Mouse (Mus musculus): ENCODE results near the gene Glis3.

Gene Glis3

DNA sequence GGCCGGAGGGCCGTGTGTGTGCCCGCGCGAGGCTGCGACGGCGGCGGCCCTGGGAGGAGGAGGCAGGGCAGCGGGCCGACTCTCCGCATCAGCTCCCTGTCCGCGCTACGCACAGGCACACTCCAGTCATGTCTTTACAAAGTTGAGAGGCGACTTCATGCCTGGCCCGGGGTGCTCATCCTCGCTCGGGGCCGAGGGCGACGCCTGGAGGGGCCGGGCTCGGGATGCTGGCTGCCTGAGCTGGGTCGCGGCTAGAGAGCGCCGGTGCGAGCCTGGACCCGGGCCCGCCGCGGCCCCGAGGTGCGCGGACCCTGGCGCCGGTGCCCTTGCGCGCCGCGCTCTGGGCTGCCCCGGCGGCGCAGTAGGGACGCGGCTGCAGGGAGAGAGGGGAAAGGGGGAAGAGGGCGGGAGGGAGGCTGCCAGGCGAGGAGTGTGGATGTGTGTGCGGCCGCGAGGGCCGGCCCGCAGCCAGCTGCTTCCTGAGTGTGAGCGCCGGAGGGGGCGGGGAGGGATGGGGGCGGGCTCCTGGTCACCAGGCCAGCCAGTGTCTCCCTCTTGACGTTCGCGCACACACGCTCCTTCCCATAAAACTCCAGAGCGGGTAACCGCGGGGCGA lies at the start of gene Glis3:
Gene Glis3 (minus strand): TSS at position 302 of the 616 bp plus-strand sequence.
- peaks cover 2% of the 10 kb centered on the region; the same call in 1 of the 2 replicates for H3K27me3 ChIP-seq (ENCODE audit: control insufficient read depth, insufficient read depth, low read length, poor library complexity, severe bottlenecking)
- H3K36me3 ChIP-seq (ENCODE audit: control insufficient read depth, insufficient read depth, low read length, poor library complexity, severe bottlenecking): no peaks in the 10 kb centered on the region
- peak; percentile 8 for DNase-seq (ENCODE audit: low read depth, low spot score)

DNA sequence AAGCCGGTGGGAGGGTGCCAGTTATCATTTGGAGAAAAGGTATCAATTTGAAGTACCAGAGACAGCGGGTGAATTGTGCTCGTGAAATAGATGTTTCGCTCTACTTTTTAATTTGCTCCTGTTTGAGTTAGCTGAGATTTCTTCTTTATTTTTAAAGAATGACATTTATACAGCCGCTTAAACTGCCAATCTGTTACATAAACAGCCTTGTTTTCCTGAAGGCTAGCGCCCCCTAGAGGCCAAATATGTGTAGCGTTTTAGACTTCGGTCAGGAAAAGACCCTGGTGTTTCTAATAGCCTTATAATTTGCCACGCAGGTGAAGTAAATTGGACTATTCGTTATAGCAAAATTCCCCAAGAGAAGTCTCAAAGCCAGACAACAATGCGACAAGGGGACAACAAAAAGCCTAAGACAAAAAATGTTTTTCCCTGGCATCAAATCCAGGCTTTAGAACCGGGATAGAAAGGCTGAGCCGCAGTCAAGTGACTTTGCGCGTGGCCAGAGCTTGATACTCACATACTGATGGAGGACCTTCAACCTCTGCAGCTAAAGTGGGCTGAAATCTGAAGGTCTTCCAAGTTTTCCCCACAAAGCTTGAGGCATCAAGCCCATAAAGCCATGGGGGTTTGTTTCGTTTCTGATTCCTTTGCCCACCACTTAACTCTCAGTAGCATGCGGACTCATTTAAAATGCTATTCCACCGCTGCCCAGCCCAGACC lies 46.4 kb upstream of the Glis3 start:
- H3K36me3 ChIP-seq (ENCODE audit: control insufficient read depth, insufficient read depth, low read length, poor library complexity, severe bottlenecking): no peaks in the 10 kb centered on the region
- no peaks in the 10 kb centered on the region for H3K27me3 ChIP-seq (ENCODE audit: control insufficient read depth, insufficient read depth, low read length, poor library complexity, severe bottlenecking)
- DNase-seq (ENCODE audit: low read depth, low spot score): peak; percentile 55

DNA sequence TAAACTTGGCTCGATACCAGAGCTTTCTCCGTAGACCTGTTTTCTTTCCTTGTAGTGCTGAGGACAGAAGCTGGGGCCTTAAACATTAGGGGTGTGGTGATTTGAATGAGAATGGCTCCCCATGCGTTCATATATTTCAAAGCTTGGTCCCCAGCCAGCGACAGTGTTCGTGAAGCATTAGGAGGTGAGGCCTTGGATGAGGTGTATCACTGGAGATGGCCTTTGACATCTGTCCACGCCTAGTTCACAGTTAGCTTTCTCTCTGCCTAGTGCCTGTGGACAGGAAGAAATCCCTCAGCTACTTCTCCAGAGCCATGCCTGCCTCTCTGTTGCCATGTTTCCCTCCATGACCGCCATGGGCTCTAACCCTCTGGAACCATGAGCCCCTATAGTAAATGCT lies 44.8 kb upstream of the Glis3 start:
- no peaks in the 10 kb centered on the region for H3K36me3 ChIP-seq (ENCODE audit: control insufficient read depth, insufficient read depth, low read length, poor library complexity, severe bottlenecking)
- H3K27me3 ChIP-seq (ENCODE audit: control insufficient read depth, insufficient read depth, low read length, poor library complexity, severe bottlenecking): no peaks in the 10 kb centered on the region
- no peak for DNase-seq (ENCODE audit: low read depth, low spot score)

DNA sequence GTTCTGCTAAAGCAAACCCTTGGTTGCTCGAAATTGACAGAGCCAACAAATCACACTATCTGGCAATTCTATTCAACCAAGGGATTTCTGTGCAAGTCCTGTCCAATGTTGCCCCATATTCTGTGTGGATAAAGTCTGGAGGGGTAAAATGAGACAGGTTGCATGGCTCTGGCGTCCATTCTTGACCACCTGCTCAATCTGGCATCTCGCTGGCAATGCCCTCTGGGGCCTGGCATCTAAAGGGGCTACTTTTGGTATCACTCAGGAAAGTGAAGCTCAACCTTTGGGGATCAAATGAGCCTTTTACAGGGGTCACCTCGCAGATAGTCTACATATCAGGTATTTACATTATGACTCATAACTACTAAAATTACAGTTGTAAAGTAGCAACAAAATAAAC lies 42.7 kb upstream of the Glis3 start:
- Histone ChIP-seq H3K36me3 (ENCODE audit: control insufficient read depth, insufficient read depth, low read length, poor library complexity, severe bottlenecking) (no peaks in the 10 kb centered on the region), H3K27me3 (ENCODE audit: control insufficient read depth, insufficient read depth, low read length, poor library complexity, severe bottlenecking) (no peaks in the 10 kb centered on the region)
- no peak for DNase-seq (ENCODE audit: low read depth, low spot score)

DNA sequence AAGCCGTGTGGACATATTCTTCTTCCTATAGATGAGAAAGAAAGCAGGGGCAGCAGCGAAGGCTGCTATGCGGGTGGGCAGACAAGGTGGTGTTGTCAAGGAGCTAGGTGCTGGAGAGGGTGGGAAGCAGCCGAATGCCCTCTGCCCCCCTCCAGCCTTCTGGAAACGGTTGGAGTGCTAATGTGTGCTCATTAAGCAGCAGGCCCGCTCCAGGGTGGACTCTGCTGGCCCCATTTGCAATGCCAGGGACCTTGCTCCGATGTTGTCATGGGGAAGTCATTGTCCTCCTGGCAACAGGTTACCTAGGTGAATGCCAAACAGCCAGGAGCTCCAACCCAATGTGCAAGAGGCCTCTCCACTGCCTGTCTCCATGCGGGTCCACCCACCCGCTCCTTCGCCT lies 42.0 kb upstream of the Glis3 start:
- DNase-seq (ENCODE audit: low read depth, low spot score): no peak
- Histone ChIP-seq H3K27me3 (ENCODE audit: control insufficient read depth, insufficient read depth, low read length, poor library complexity, severe bottlenecking) (no peaks in the 10 kb centered on the region), H3K36me3 (ENCODE audit: control insufficient read depth, insufficient read depth, low read length, poor library complexity, severe bottlenecking) (no peaks in the 10 kb centered on the region)

DNA sequence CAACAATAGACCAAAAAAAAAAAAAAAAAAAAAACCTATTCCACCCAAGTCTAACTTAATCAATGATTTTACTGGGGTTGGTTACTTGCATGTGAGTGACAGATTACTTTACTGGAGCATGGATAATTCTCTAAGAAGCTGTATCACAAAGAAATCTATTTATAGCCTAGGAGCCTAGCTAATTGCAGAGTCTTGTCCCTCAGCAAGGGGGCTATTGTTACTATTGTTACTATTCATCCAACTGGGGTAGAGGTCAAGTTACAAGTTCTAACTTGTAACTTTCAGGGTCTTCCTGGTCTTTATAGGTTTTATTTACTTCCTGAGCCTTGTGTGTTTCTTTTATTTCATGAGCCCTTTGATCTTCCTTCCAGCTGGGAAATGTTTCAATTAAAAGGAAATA lies 40.1 kb upstream of the Glis3 start:
- Histone ChIP-seq H3K27me3 (ENCODE audit: control insufficient read depth, insufficient read depth, low read length, poor library complexity, severe bottlenecking) (no peaks in the 10 kb centered on the region), H3K36me3 (ENCODE audit: control insufficient read depth, insufficient read depth, low read length, poor library complexity, severe bottlenecking) (no peaks in the 10 kb centered on the region)
- no peak for DNase-seq (ENCODE audit: low read depth, low spot score)

DNA sequence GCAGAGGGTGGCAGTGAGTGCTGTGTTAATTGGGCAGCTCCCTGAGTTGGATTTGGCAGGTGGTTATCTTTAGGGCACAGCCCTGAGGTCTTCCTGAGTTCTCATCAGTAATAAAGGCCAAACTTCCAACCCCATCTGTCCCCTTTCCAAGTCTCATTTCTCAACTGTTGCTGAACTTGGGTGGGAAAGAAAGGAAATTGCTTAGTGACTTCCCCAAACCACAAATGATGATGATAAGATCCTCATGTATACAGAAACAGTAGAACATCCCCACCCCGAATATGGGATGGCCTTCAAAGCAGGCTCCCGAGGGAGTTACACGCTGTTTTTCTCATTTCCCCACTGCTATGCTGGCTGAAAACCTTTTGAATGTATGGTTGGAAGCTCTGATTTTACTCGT lies 34.8 kb upstream of the Glis3 start:
- no peaks in the 10 kb centered on the region for H3K36me3 ChIP-seq (ENCODE audit: control insufficient read depth, insufficient read depth, low read length, poor library complexity, severe bottlenecking)
- DNase-seq (ENCODE audit: low read depth, low spot score): no peak
- H3K27me3 ChIP-seq (ENCODE audit: control insufficient read depth, insufficient read depth, low read length, poor library complexity, severe bottlenecking): no peaks in the 10 kb centered on the region

DNA sequence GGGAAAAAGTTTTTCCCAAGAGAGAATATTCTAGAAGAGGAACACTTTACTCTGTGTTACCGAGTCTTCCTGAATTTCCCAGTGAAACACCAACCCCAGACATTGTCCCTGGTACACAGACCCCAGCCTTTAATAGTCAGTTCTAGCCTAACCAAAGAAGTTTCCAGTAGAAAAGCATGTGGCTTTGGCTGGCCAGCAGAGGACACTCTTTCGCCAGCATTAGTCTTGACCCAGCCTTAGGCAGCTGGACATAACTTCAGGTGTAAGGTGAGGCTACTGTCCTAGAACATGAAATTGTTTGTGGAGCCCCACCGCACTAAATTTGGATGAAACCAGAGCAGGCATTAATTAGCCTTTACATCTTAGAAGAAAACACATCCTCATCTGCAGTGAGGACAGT lies 17.8 kb upstream of the Glis3 start:
- Histone ChIP-seq H3K36me3 (ENCODE audit: control insufficient read depth, insufficient read depth, low read length, poor library complexity, severe bottlenecking) (no peaks in the 10 kb centered on the region), H3K27me3 (ENCODE audit: control insufficient read depth, insufficient read depth, low read length, poor library complexity, severe bottlenecking) (no peaks in the 10 kb centered on the region)
- DNase-seq (ENCODE audit: low read depth, low spot score): no peak

DNA sequence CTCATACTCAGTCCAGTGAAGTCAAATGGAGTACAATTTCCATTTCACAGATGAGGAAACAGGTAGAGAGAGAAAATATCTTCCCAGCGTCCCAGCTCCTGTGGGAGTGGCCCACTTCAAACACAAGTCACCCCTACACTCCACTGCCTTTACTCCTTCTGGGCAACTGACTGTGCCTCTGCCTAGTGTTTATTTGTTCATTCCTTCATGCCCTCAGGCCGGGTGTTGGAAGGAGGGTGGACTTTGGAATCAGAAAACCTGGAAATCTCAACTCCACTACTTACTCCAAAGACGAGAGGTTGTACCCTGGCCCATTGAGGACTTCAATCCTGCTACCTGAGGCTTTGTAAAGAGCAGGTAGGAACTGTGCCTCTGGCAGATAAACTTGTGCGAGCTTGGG lies 6.5 kb upstream of the Glis3 start:
- DNase-seq (ENCODE audit: low read depth, low spot score): no peak
- Histone ChIP-seq H3K27me3 (ENCODE audit: control insufficient read depth, insufficient read depth, low read length, poor library complexity, severe bottlenecking) (peaks cover 2% of the 10 kb centered on the region; the same call in 1 of the 2 replicates), H3K36me3 (ENCODE audit: control insufficient read depth, insufficient read depth, low read length, poor library complexity, severe bottlenecking) (no peaks in the 10 kb centered on the region)

DNA sequence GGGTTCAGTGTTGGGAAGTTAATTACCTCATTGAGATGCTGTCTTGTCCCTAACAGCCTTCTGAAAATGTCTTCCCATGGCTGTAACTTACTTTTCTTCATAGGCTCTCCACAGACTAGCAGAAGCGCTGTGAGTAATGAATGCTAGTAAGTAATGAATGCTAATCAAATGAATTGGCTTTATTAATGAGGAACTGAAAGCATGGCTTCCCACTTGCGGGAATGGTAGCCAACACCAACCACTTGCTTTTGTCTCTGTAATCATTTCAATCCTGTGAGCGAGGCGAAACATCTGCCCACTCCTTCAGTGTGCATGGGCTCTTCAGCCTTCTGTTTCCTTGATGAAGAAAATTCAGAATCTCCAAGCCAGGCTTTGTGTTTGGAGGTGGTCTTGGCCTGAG lies 5.6 kb upstream of the Glis3 start:
- peaks cover 2% of the 10 kb centered on the region; the same call in 1 of the 2 replicates for H3K27me3 ChIP-seq (ENCODE audit: control insufficient read depth, insufficient read depth, low read length, poor library complexity, severe bottlenecking)
- H3K36me3 ChIP-seq (ENCODE audit: control insufficient read depth, insufficient read depth, low read length, poor library complexity, severe bottlenecking): no peaks in the 10 kb centered on the region
- DNase-seq (ENCODE audit: low read depth, low spot score): no peak

DNA sequence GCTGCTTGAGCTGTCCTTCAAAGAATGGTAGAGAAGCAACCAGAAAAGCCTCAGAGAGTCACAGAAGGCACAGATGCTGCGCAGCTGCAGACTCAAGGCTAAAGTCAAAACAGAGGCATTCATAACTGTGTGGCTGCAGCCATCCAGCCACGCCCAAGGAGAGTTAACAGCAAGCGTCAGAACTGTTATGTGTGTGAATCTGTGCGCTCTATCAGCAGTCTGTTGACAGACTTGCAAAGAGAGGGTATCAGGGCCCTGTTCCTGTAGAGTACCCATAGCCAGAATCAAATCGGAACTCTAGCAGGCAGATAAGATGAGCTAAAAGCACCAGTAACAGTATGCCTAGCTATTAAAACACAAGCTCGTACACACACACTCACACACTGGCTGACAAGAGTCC lies 4.5 kb upstream of the Glis3 start:
- H3K36me3 ChIP-seq (ENCODE audit: control insufficient read depth, insufficient read depth, low read length, poor library complexity, severe bottlenecking): no peaks in the 10 kb centered on the region
- peaks cover 2% of the 10 kb centered on the region; the same call in 1 of the 2 replicates for H3K27me3 ChIP-seq (ENCODE audit: control insufficient read depth, insufficient read depth, low read length, poor library complexity, severe bottlenecking)
- DNase-seq (ENCODE audit: low read depth, low spot score): no peak

DNA sequence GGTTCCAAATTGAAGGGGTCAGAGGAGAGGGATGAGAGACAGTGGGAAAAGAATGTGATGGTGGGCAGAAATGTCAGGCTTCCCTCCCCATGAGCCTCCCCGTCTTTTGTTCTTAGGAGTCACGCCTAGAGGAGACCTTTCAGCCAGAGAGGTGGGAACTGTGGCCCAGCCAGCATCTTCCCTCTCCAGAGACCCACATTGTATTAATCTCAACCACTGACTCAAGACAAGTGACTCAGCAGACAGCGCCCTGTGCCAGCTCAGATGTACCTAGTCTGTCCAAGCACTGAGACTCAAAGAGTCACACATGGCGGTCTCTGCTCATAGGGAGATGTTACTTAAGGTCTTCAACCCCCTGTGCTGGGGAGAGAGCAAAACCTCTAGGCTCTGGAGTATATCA lies 3.5 kb upstream of the Glis3 start:
- Histone ChIP-seq H3K36me3 (ENCODE audit: control insufficient read depth, insufficient read depth, low read length, poor library complexity, severe bottlenecking) (no peaks in the 10 kb centered on the region), H3K27me3 (ENCODE audit: control insufficient read depth, insufficient read depth, low read length, poor library complexity, severe bottlenecking) (peaks cover 2% of the 10 kb centered on the region; the same call in 1 of the 2 replicates)
- no peak for DNase-seq (ENCODE audit: low read depth, low spot score)

DNA sequence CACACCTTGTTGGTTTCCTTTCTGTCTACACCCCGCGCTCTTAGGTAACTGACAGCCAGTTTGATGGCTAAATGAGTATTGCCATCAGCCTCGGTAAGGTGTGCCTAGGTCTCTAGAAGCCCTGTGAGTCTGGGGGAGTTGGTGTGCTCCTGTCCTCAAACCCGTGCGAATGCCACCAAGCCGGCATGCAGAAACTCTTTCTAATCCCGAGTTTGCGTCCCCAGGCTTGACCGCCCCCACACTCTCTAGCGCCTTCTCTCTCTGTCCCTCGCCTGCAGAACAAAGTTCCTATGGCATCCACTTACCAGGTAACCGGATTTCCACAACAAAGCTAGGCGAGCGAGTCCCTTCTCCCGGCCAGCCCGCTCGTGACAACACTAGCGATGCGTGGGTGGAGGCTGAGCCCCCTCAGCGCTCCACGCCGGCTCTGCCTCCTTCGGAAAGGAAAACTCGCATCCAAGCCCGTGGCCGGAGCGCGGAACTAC lies 544 bp downstream of the Glis3 start:
- Histone ChIP-seq H3K27me3 (ENCODE audit: control insufficient read depth, insufficient read depth, low read length, poor library complexity, severe bottlenecking) (peaks cover 2% of the 10 kb centered on the region; the same call in 1 of the 2 replicates), H3K36me3 (ENCODE audit: control insufficient read depth, insufficient read depth, low read length, poor library complexity, severe bottlenecking) (no peaks in the 10 kb centered on the region)
- DNase-seq (ENCODE audit: low read depth, low spot score): peak; percentile 15

DNA sequence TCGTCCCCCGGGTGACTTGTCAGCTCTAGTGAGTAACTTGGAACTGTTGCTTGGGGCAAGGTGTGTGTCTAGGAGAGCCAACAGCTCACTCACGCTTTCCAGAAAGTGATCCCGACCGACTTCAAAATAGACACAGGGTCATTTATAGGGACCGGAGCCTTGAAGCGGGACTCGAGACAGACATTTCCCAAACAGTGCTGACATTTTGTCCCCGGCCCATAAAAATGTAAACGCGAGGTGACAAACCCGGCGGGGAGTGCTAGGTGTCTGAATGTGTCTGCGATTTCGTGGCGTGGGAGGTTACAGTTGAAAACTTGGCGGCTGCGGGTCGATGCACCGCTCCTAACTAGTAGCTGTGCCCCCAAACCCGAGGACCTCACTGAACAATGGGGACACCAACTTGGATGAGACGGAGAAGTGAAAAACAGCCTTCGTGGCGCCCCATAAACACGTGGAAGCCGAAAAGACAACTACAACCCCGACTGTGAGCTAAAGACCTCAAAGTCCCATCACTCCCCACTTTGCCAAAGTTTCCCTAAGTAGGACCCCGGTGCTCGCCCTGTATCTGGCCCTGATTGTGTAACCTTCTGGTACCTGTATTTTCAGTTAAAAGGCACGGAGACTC lies 1.1 kb downstream of the Glis3 start:
- peak; percentile 20 for DNase-seq (ENCODE audit: low read depth, low spot score)
- Histone ChIP-seq H3K27me3 (ENCODE audit: control insufficient read depth, insufficient read depth, low read length, poor library complexity, severe bottlenecking) (peaks cover 2% of the 10 kb centered on the region; the same call in 1 of the 2 replicates), H3K36me3 (ENCODE audit: control insufficient read depth, insufficient read depth, low read length, poor library complexity, severe bottlenecking) (no peaks in the 10 kb centered on the region)

DNA sequence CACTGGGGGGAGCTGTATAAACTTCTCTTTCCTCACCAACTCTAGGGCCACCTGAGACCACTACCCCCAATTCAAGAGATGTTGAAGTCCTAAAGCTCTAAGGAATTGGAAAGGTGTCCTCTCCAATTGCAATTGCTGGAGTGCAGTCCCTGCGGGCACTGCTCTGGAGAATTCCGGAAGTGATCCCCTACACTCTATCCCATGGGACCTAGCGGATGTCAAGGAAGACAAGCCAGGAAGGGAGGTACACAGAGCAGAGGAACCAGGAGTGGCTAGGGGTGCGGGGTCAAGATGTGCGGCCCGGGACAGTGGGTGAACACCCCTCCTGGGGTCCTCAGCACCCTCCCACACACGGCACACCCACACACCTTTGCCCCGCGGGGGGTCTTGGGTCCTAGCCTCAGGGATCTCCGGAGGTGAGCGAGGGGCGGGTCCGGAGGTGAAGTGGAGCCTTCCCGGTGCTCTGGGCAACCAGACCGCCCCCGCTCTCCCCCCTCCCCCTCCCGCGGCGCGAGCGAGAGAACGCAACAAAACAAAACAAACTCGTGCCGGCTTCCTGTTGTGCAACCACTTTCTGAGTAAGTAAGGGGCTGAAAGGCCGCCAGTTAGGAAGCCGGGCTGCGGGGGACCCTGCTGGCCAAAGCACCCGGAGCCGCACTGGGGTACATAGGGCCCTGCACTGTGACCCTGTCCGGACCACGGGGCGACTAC lies 2.0 kb downstream of the Glis3 start:
- Histone ChIP-seq H3K27me3 (ENCODE audit: control insufficient read depth, insufficient read depth, low read length, poor library complexity, severe bottlenecking) (no peaks in the 10 kb centered on the region), H3K36me3 (ENCODE audit: control insufficient read depth, insufficient read depth, low read length, poor library complexity, severe bottlenecking) (no peaks in the 10 kb centered on the region)
- DNase-seq (ENCODE audit: low read depth, low spot score): peak; percentile 6
